In genomic region chrX:42320424-42320823, GRCm38 (mm10) we compare ENCODE assay signal across 14 mouse cellular contexts.
A peak's percentile ranks its signal among the peaks of the same experiment; 100 is the strongest.
DNase-seq lines count a peak whose midpoint lies in the region.
"Had no signal": no experiment of that assay in that cellular context is flagged by ENCODE, and none has a peak within 500 bp of the region (broad histone marks: within the 10 kb centered on the region; RNA-seq: fewer than 3 reads in every experiment).

No protein-coding gene starts in this region.

- peak; percentile 3 for DNase-seq in gastrocnemius, postnatal 10 days
- no peak for DNase-seq in gastrocnemius, postnatal 4 days (ENCODE audit: low spot score in 2 of 2)
- peak; percentile 2 for DNase-seq in lung, postnatal 10 days
- DNase-seq in lung, adult 18-20 months: no peak
- peak; percentile 4 for DNase-seq in R1 (ENCODE audit: low read depth, low spot score)
- DNase-seq in embryo, embryonic 9.5 days (ENCODE audit: extremely low spot score): peak; percentile 6
- no peak for DNase-seq in right cerebral cortex, postnatal 25 days
- no peak for DNase-seq in right cerebral cortex, postnatal 4 days
- DNase-seq: adrenal gland, adult 8-10 months; B cell, adult 2 months; cerebellum, adult 9-11 months; kidney, adult 2 months; kidney, postnatal 10 days; retina, postnatal 1 day had no signal

Comparison
In these comparisons a context has a peak if more than half of its experiments do, and no peak if none do; other contexts are left out.
1. DNase-seq: peak in gastrocnemius, postnatal 10 days (single experiment), lung, postnatal 10 days (single experiment), R1 (single experiment) and embryo, embryonic 9.5 days (single experiment); none in gastrocnemius, postnatal 4 days (0 of 2), lung, adult 18-20 months (0 of 2), right cerebral cortex, postnatal 25 days (single experiment) and right cerebral cortex, postnatal 4 days (single experiment).